Mouse (Mus musculus) neutrophil, adult 5-6 weeks (primary cell): ENCODE results near the gene Bhlhe40. TPM values are rescaled to one million over a fixed set of nuclear protein-coding genes. Genes with fewer than 3 reads are reported as not detected.

Experiments
- ATAC-seq: fragments of 151-379, 151-347 bp; 2 replicates; pipeline ENCODE4 v1.8.0; 2017; ENCODE audit warnings: mild to moderate bottlenecking, moderate TSS enrichment; ENCODE audit not compliant: insufficient number of reproducible peaks, poor library complexity, low FRiP score, severe bottlenecking; ENCODE audit errors: extremely low read depth
- total RNA-seq: library from RNA; stranded (forward); fragments of 200-1000 nt; gene quantifications from 2 replicates; pipeline ENCODE4 v1.2.3, GENCODE M21; 2017

Bhlhe40 gene
- total RNA-seq, 1 experiment from 2014 or later = 13.4 TPM

DNA sequence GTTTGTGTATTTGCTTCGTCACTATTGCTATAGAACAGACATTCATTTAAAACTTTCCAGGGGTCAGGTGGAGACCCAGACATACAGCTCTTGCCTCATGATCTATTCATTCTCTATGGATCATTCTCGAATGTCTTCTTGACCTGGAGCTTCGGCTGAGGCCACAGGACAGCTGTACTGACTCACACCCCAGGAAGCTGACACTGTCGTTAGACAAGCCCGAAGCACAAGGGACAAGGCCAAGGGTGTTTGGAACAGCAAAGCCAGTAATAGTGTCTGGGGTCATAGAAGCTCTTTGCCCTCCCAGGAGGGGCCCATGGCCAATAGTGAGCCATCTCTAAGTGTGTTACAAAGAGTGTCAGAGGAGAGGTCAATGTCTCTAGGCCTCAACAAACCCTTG is 24.0 kb downstream of the Bhlhe40 start:
- no peak for ATAC-seq

GRCm38 (mm10) chr6:108685758-108686355 is 25.4 kb downstream of the Bhlhe40 start:
- no peak for ATAC-seq

DNA sequence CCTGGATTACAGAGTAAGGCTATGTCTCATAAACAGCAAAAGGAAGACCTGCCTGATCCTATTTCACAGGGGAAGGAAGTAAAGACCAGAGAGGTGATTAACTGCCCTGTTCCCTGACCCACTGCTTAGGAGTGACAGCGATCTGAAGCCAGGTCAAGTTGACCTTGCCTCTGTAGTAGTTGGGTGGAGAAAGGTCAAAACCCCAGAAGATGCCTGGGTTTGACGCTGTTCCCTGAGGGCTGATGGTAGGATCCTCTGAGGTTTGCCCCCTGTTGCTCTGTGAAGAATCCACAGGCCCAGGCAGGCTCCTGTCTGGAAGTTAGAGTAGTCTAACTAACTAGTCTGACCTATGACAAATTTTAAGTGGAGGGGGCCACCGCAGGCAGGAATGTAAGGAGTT is 26.5 kb downstream of the Bhlhe40 start:
- no peak for ATAC-seq

- no peak for ATAC-seq
These were observed 27.9 kb downstream of the Bhlhe40 start for GRCm38 (mm10) chr6:108688344-108688743.

DNA sequence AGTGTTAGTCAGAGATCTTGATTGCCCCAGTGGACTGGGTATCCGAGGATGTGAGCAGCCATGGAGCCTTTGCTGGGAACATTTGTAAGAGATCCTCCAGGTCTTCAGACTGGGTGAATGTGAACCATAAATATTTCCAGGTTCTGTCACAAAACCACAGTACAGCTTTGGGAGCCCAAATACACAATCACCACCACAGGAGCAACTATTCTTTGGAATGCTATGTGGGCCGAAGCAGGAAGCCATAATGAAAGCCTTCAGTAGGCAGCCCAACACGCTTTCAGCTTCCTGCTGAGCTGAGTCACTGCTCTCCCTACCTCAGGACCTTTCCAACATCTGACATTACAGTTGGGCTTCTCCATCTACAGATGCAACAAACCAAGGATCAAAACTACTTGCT is 32.6 kb downstream of the Bhlhe40 start:
- no peak for ATAC-seq

- ATAC-seq = no peak
These were observed 34.7 kb downstream of the Bhlhe40 start for GRCm38 (mm10) chr6:108694965-108695724.

GRCm38 (mm10) chr6:108695844-108696821 is 35.7 kb downstream of the Bhlhe40 start:
- ATAC-seq = peak; percentile 72

DNA sequence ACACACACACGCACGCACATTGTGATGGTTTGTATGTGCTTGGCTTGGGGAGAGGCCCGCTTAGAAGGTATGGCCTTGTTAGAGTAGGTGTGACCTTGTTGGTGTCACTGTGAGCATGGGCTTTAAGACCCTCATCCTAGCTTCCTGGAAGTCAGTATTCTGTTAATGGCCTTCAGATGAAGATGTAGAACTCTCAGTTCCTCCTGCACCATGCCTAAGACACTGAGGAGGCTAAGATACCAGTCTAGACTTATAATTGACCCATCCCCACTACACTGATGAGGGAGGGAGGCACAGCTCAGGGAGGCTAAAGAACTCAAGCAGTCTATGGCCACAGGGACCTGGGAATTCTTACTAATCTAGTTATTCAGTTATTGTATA is 36.4 kb downstream of the Bhlhe40 start:
- ATAC-seq = no peak

DNA sequence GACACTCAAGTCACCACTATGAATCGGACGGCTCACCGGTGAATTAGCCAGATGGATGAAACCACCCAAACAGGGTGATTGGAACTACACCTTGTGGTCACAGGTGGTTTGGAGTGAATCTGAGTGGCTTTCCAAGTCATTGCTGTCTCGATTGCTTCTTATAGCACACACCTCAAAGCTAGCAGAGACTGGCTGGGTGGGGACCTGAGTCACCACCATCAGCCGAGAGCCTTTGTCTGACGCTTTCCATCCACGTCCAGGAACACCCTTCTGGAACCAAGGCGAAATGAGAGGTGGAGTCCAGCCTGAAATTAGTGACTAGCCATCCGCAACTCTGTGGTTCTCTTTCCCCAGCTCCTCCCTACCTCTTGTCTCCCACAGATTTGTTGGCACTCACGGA is 36.9 kb downstream of the Bhlhe40 start:
- ATAC-seq = no peak

GRCm38 (mm10) chr6:108698343-108698870 is 38.0 kb downstream of the Bhlhe40 start:
- ATAC-seq = no peak

GRCm38 (mm10) chr6:108699679-108700078 is 39.2 kb downstream of the Bhlhe40 start:
- no peak for ATAC-seq

GRCm38 (mm10) chr6:108700638-108701343 is 40.4 kb downstream of the Bhlhe40 start:
- ATAC-seq = no peak

DNA sequence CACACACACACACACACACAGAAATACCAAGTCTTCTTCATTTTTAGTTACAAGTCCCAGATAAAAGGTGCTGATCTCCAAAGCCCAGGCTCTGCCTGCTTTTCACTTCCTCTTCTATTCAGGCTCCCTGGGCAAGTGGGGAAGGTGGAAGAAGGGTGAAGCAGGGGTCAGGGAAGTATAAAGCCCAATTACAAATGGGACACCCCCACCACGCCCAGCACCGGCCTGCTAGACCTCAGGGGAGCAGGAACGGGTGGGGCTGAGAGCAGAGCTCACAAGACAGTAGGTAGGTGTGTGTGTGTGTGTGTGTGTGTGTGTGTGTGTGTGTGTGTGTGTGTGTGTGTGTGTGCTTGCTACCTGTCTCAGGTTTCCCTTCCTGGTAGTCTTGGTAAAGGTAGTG is 42.2 kb downstream of the Bhlhe40 start:
- ATAC-seq = peak; percentile 30; the same call in 1 of the 2 replicates

- ATAC-seq = no peak
These were observed 42.7 kb downstream of the Bhlhe40 start for GRCm38 (mm10) chr6:108703085-108703484.

GRCm38 (mm10) chr6:108704316-108705080 is 44.1 kb downstream of the Bhlhe40 start:
- ATAC-seq = no peak

GRCm38 (mm10) chr6:108705957-108706356 is 45.5 kb downstream of the Bhlhe40 start:
- ATAC-seq = no peak

DNA sequence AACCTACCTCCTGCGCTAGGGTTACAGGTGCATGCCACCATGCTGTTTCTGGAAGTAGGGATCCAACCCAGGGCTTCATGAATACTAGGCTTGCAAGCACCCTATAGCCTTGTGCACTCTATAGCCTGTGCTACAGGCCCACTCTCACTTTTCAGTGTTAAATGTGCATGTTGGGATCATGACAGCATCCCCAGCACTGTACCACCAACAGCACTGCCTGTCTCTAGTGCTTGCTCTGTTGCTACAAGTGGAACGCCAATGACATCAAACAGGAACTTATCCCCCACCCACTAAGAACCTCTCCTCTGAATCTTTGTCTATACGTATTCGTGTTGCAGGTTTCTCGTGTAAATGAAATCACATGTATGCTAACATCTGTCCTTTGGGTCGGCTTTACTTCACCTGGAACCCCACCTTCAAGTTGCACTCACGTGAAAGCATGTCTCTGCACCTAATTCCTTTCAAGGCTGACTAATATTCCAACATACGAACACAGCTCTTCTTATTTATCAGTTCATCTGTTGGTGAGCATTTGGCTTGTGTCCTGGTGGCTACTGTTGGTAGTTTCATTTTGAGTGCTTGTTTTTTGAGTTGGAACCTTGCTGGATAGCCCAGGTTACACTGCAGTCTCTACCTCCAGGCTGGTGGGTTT is 46.7 kb downstream of the Bhlhe40 start:
- ATAC-seq = no peak

DNA sequence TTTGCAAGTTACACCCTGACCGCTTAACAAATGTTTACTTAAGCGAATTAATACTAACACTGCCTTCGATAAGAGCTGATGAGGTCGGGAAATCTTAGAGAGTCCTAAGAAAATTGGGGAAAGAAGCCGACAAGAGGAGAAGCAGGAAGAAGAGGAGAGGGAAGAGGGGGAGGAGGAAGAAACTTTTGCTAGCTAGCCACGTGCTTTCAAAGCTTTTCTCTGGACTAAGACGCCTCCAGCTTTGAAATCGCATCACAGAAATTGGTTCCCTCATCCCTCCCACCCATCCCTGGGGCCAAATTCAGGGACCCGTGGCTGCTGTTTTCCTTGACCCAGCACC is 48.7 kb downstream of the Bhlhe40 start:
- no peak for ATAC-seq
